Mouse (Mus musculus) heart, embryonic 13.5 days (tissue): ENCODE data around the gene Sspn. TPM values are rescaled to one million over a fixed set of nuclear protein-coding genes. Genes with fewer than 3 reads are reported as not detected.
A peak's percentile ranks its signal among the peaks of the same experiment; 100 is the strongest.

ENCODE experiments used
- ATAC-seq: fragments of 200-750 bp; cut with Nextera tagmentation; 2 replicates; pipeline ENCODE4 v1.8.0; 2017; ENCODE audit warnings: moderate TSS enrichment; ENCODE audit not compliant: insufficient number of reproducible peaks, low FRiP score, low TSS enrichment; ENCODE audit errors: extremely low read depth
- H3K27ac ChIP-seq: fragments of 300-500 bp; sonication (generic); replicated peaks from 2 replicates; pipeline ENCODE4 v1.5.1; 2015; ENCODE audit warnings: moderate library complexity, mild to moderate bottlenecking, inconsistent platforms
- H3K27me3 ChIP-seq: fragments of 300-500 bp; sonication (generic); replicated peaks from 2 replicates; pipeline ENCODE4 v1.6.1; 2015; ENCODE audit warnings: mild to moderate bottlenecking, inconsistent platforms
- H3K36me3 ChIP-seq: fragments of 300-500 bp; sonication (generic); 2 replicates; pipeline ENCODE4 v1.6.1; 2015; ENCODE audit warnings: mild to moderate bottlenecking, inconsistent platforms
- H3K4me1 ChIP-seq: fragments of 300-500 bp; sonication (generic); 2 replicates; pipeline ENCODE4 v1.6.1; 2015; ENCODE audit warnings: inconsistent platforms
- H3K4me2 ChIP-seq: fragments of 300-500 bp; sonication (generic); 2 replicates; pipeline ENCODE4 v1.6.1; 2015; ENCODE audit warnings: inconsistent platforms, mild to moderate bottlenecking, moderate library complexity
- H3K4me3 ChIP-seq: fragments of 300-500 bp; sonication (generic); 2 replicates; pipeline ENCODE4 v1.5.1; 2015; ENCODE audit warnings: moderate library complexity, mild to moderate bottlenecking, inconsistent platforms
- H3K9ac ChIP-seq: fragments of 300-500 bp; sonication (generic); 2 replicates; pipeline ENCODE4 v1.6.1; 2015; ENCODE audit warnings: inconsistent platforms, mild to moderate bottlenecking, moderate library complexity
- H3K9me3 ChIP-seq: fragments of 300-500 bp; sonication (generic); 2 replicates; pipeline ENCODE4 v1.6.1; 2016; ENCODE audit warnings: inconsistent platforms
- WGBS: fragments of 180-500 bp; shearing (Covaris S2); methylation state at CpG from one replicate; pipeline ENCODE4 v1.1.7; 2015; ENCODE audit warnings: mixed read lengths; 5-methylcytosine and 5-hydroxymethylcytosine counted together
- polyA plus RNA-seq: library from polyadenylated mRNA; unstranded; fragments of >200 nt; fragmentation: Nextera tagmentation; extraction: Ambion mirVana; gene quantifications from 2 replicates; pipeline ENCODE4 v1.2.1, GENCODE M21; 2015

Sspn gene
- polyA plus RNA-seq, 1 experiment from 2014 or later = 53.4 TPM

- 32% methylated on average over 5 of the region's 5 CpGs for WGBS
- no peak for ATAC-seq
- peaks cover 27% of the 10 kb centered on the region for H3K36me3 ChIP-seq
- no peak overlapping the region for H3K4me3 ChIP-seq
- peaks cover 41% of the 10 kb centered on the region for H3K4me1 ChIP-seq
- peak overlapping the region; percentile 69 for H3K9ac ChIP-seq
- no peaks in the 10 kb centered on the region for H3K27me3 ChIP-seq
- no peak overlapping the region for H3K4me2 ChIP-seq
- H3K27ac ChIP-seq = peak overlapping the region; percentile 87
- H3K9me3 ChIP-seq = no peaks in the 10 kb centered on the region
These were observed 26.6 kb downstream of the Sspn start for GRCm38 (mm10) chr6:145958070-145958469.

GRCm38 (mm10) chr6:145961047-145961446, 29.6 kb downstream of the Sspn start:
- no peak for ATAC-seq
- WGBS = 65% methylated on average over 8 of the region's 8 CpGs

GRCm38 (mm10) chr6:145963966-145964365, 32.5 kb downstream of the Sspn start:
- Histone ChIP-seq H3K27ac (no peak overlapping the region), H3K9me3 (no peaks in the 10 kb centered on the region), H3K36me3 (peaks cover 25% of the 10 kb centered on the region), H3K4me3 (no peak overlapping the region), H3K4me1 (peaks cover 39% of the 10 kb centered on the region), H3K4me2 (no peak overlapping the region), H3K9ac (no peak overlapping the region), H3K27me3 (no peaks in the 10 kb centered on the region)
- ATAC-seq = no peak
- WGBS = 73% methylated on average over 13 of the region's 13 CpGs

More at GRCm38 (mm10) chr6:145961047-145961446, 29.6 kb downstream of the Sspn start:
- no peak overlapping the region for H3K27ac ChIP-seq
- no peaks in the 10 kb centered on the region for H3K27me3 ChIP-seq
- H3K4me3 ChIP-seq = no peak overlapping the region
- H3K4me1 ChIP-seq = peaks cover 35% of the 10 kb centered on the region
- no peak overlapping the region for H3K4me2 ChIP-seq
- H3K9ac ChIP-seq = no peak overlapping the region
- H3K36me3 ChIP-seq = peaks cover 29% of the 10 kb centered on the region
- H3K9me3 ChIP-seq = no peaks in the 10 kb centered on the region

DNA sequence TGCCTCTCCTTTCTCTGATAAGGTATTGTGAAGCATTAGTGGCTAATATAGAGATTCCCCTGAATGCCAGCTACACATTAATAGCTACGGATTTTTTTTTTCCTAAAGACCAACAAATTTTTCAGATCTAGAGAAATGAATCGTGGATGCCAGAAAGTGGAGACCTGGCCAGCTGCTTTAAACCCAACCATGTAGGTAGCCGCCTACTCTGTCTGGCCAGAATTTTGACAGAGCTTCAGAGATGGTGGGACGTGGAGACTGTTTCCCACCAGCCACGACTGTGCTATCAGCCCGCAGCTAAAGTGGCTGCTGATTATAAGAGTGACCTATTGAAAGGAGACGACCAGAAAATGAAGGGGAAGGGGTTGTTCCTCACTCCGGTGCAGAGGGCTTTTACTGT, 36.3 kb downstream of the Sspn start:
- H3K36me3 ChIP-seq = peaks cover 10% of the 10 kb centered on the region; the same call in 1 of the 2 replicates
- H3K27ac ChIP-seq = peak overlapping the region; percentile 55
- 30% methylated on average over 8 of the region's 8 CpGs for WGBS
- no peaks in the 10 kb centered on the region for H3K27me3 ChIP-seq
- no peak for ATAC-seq
- H3K9ac ChIP-seq = peak overlapping the region; percentile 40; the same call in 1 of the 2 replicates
- peaks cover 46% of the 10 kb centered on the region for H3K4me1 ChIP-seq
- H3K4me2 ChIP-seq = no peak overlapping the region
- H3K9me3 ChIP-seq = 0 out of 2 replicates have a peak, but pooled peaks cover 4% of the 10 kb centered on the region
- H3K4me3 ChIP-seq = no peak overlapping the region

DNA sequence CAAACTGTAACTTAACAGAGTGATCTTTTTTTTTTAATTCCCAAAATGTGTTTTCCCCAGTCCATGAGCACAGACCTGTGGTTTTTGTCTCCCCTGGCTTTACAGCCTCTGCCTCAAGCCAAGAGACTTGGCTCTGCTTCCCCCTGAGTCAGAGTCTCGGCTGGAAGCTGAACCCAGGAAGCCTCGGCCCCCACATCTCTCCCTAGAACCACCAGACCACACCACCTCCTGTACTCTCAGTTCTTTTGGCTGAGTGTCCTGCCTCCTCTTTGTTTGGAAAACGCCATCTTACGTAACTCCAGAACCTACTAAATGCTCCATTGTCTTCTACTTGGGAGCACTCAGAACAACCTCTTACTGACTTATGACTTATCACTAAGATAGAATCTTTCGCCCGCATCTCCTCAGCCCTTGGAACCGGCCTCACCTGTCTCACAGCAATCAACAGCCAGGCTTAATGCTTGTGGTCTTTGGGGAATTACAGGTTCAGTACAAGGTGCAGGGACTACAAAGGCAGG, 36.9 kb downstream of the Sspn start:
- 49% methylated on average over 7 of the region's 7 CpGs for WGBS
- Histone ChIP-seq H3K4me1 (peaks cover 49% of the 10 kb centered on the region), H3K4me3 (no peak overlapping the region), H3K4me2 (no peak overlapping the region), H3K27me3 (no peaks in the 10 kb centered on the region), H3K27ac (peak overlapping the region; percentile 55), H3K36me3 (peaks cover 4% of the 10 kb centered on the region; the same call in 1 of the 2 replicates), H3K9me3 (0 out of 2 replicates have a peak, but pooled peaks cover 4% of the 10 kb centered on the region), H3K9ac (no peak overlapping the region)
- no peak for ATAC-seq

GRCm38 (mm10) chr6:145968821-145969220, 37.4 kb downstream of the Sspn start:
- Histone ChIP-seq H3K4me3 (no peak overlapping the region), H3K4me2 (no peak overlapping the region), H3K27me3 (no peaks in the 10 kb centered on the region), H3K27ac (peak overlapping the region; percentile 55), H3K9ac (no peak overlapping the region), H3K9me3 (0 out of 2 replicates have a peak, but pooled peaks cover 4% of the 10 kb centered on the region), H3K36me3 (peaks cover 4% of the 10 kb centered on the region; the same call in 1 of the 2 replicates), H3K4me1 (peaks cover 49% of the 10 kb centered on the region)
- ATAC-seq = no peak
- 39% methylated on average over 10 of the region's 10 CpGs for WGBS

- Histone ChIP-seq H3K4me1 (peaks cover 45% of the 10 kb centered on the region), H3K36me3 (0 out of 2 replicates have a peak, but pooled peaks cover 1% of the 10 kb centered on the region), H3K9me3 (0 out of 2 replicates have a peak, but pooled peaks cover 4% of the 10 kb centered on the region), H3K4me3 (no peak overlapping the region), H3K4me2 (no peak overlapping the region), H3K27ac (no peak overlapping the region), H3K9ac (no peak overlapping the region), H3K27me3 (no peaks in the 10 kb centered on the region)
- no peak for ATAC-seq
- 78% methylated on average over 5 of the region's 5 CpGs for WGBS
These were observed 38.1 kb downstream of the Sspn start for GRCm38 (mm10) chr6:145969572-145969971.

- H3K4me3 ChIP-seq = no peak overlapping the region
- 68% methylated on average over 4 of the region's 4 CpGs for WGBS
- no peaks in the 10 kb centered on the region for H3K27me3 ChIP-seq
- peaks cover 42% of the 10 kb centered on the region for H3K4me1 ChIP-seq
- 0 out of 2 replicates have a peak, but pooled peaks cover 4% of the 10 kb centered on the region for H3K9me3 ChIP-seq
- H3K4me2 ChIP-seq = no peak overlapping the region
- ATAC-seq = no peak
- no peak overlapping the region for H3K27ac ChIP-seq
- no peaks in the 10 kb centered on the region for H3K36me3 ChIP-seq
- no peak overlapping the region for H3K9ac ChIP-seq
These were observed 40.7 kb downstream of the Sspn start for GRCm38 (mm10) chr6:145972107-145972506.

GRCm38 (mm10) chr6:145972836-145973235, 41.4 kb downstream of the Sspn start:
- Histone ChIP-seq H3K4me1 (peaks cover 42% of the 10 kb centered on the region), H3K36me3 (no peaks in the 10 kb centered on the region), H3K4me3 (no peak overlapping the region), H3K27ac (0 out of 2 replicates have a peak overlapping the region, but pooled peaks have one; percentile 5), H3K4me2 (no peak overlapping the region), H3K9me3 (0 out of 2 replicates have a peak, but pooled peaks cover 4% of the 10 kb centered on the region), H3K9ac (no peak overlapping the region), H3K27me3 (no peaks in the 10 kb centered on the region)
- WGBS = 53% methylated on average over 6 of the region's 6 CpGs
- ATAC-seq = no peak

- ATAC-seq = no peak
- 51% methylated on average over 5 of the region's 5 CpGs for WGBS
- no peaks in the 10 kb centered on the region for H3K27me3 ChIP-seq
These were observed 41.9 kb downstream of the Sspn start for GRCm38 (mm10) chr6:145973356-145973755.

DNA sequence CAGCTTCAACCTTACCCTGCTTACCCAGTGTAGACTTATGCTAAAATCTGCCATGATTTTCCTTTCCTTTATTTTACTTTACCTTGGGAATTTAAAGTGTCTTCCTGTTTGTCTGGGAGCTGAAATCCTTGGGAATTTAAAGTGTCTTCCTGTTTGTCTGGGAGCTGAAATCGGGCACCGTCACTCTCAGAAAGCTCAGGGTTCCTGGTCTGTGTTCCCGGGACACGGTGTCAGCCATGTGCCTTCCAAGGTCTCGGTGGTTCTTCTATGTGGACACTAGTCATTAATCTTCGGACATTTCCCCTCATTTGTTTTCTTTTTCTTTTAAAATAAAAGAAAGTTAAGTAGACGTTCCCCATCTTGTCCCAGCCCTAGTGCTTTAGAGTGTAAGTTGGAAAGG, 43.3 kb downstream of the Sspn start:
- WGBS = 60% methylated on average over 7 of the region's 7 CpGs

More at GRCm38 (mm10) chr6:145973356-145973755, 41.9 kb downstream of the Sspn start:
- Histone ChIP-seq H3K9ac (no peak overlapping the region; the same call in 1 of the 2 replicates), H3K4me3 (no peak overlapping the region), H3K4me1 (peaks cover 42% of the 10 kb centered on the region), H3K9me3 (0 out of 2 replicates have a peak, but pooled peaks cover 4% of the 10 kb centered on the region), H3K4me2 (no peak overlapping the region), H3K27ac (0 out of 2 replicates have a peak overlapping the region, but pooled peaks have one; percentile 5), H3K36me3 (no peaks in the 10 kb centered on the region)

DNA sequence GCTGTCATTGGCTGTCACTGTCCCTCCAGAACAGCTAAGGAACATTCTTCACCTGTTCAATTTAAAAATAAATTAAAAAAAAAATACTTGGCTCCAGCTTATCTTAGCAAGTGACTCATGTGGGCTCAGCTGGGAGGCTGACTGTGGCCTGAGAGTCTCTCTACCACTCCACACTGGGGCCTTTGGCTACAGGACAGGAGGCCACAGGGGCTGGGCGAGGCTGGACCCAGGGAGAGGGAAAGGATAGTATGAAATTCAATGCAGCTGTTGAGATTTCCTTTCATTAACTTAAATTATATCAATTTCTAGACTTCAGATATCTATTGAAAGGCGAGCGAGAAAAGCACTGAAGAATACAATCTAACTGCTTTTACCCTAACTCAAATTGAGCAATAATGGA, 45.9 kb downstream of the Sspn start:
- WGBS = 71% methylated on average over 3 of the region's 3 CpGs
- no peaks in the 10 kb centered on the region for H3K9me3 ChIP-seq
- no peaks in the 10 kb centered on the region for H3K27me3 ChIP-seq

More for the DNA sequence above, 43.3 kb downstream of the Sspn start:
- Histone ChIP-seq H3K4me3 (no peak overlapping the region), H3K27ac (no peak overlapping the region), H3K9me3 (0 out of 2 replicates have a peak, but pooled peaks cover under 1% of the 10 kb centered on the region), H3K4me2 (no peak overlapping the region), H3K9ac (no peak overlapping the region), H3K27me3 (no peaks in the 10 kb centered on the region), H3K4me1 (peaks cover 32% of the 10 kb centered on the region), H3K36me3 (no peaks in the 10 kb centered on the region)
- no peak for ATAC-seq

More for the DNA sequence above, 45.9 kb downstream of the Sspn start:
- peak overlapping the region; percentile 47 for H3K27ac ChIP-seq
- no peak overlapping the region for H3K4me3 ChIP-seq
- ATAC-seq = no peak
- H3K36me3 ChIP-seq = no peaks in the 10 kb centered on the region
- no peak overlapping the region for H3K9ac ChIP-seq
- peaks cover 42% of the 10 kb centered on the region for H3K4me1 ChIP-seq
- H3K4me2 ChIP-seq = no peak overlapping the region
